Mouse (Mus musculus) gastrocnemius, postnatal 4 days (tissue): ENCODE measurements around the gene Cela3a. TPM values are rescaled to one million over a fixed set of nuclear protein-coding genes. Genes with fewer than 3 reads are reported as not detected.

Experiments
- total RNA-seq, 2 experiments: library from RNA; stranded (reverse); gene quantifications; 2 replicates each; pipeline ENCODE4 v1.2.3; 2021

The Cela3a gene
- total RNA-seq, 2 experiments from 2014 or later = 0.34 TPM; not detected in 1

Other genes with a start within 250 kb of the Cela3a start
- 10 to 100 TPM; 22.2 to 22.8 TPM for gene Wnt4, start 132.3 kb downstream of the Cela3a start, total RNA-seq
- 100 to 1,000 TPM; 298 to 314 TPM for gene Cdc42, start 52.1 kb downstream of the Cela3a start, total RNA-seq
- under 1 TPM in 1 of 2 experiments, not detected in 1; 0.34 TPM for gene Cela3b, start 20.7 kb upstream of the Cela3a start, total RNA-seq
- under 1 TPM in 1 of 2 experiments, not detected in 1; 0.34 TPM for gene 1700013G24Rik, start 43.5 kb upstream of the Cela3a start, total RNA-seq
- 100 to 1,000 TPM; 336 to 381 TPM for gene Hspg2, start 59.0 kb upstream of the Cela3a start, total RNA-seq
- gene Ldlrad2, start 164.8 kb upstream of the Cela3a start, total RNA-seq = not detected
- 10 to 100 TPM; 42.9 to 65.7 TPM for gene Usp48, start 184.0 kb upstream of the Cela3a start, total RNA-seq